Mouse (Mus musculus): ENCODE measurements around the gene Apba3.
A peak's percentile ranks its signal among the peaks of the same experiment; 100 is the strongest.

Gene Apba3

GRCm38 (mm10) chr10:81290698-81291460 is 24.1 kb downstream of the Apba3 start:
- peak; percentile 59 for DNase-seq (ENCODE audit: low read depth, low spot score)

DNA sequence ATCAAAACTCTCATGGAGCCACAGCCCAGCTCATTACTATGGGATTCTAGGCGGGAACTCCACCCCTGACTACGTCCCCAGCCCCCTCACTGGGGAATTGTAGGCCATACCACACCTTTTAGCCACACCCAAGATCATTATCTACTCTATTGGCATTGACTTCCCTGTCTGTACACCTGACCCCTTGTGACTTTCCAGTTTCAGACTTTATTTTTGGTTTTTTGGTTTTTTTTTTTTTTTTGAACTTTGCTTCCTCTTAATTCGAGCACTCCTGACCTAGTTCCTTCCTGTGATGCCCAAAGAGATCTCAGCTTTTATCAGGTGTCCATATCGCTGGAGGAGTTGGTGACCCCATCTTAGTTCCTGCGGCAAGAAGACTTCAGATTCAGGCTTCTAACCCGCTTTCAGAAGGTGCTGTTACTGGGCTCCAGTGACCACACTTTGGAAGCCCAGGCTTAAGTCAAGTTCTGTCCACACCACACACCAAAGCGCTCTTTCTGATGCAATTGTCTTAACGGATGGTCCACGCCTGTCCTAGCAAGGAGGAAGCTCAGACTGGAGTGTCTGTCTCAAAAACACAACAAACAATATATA is 24.8 kb downstream of the Apba3 start, which contains the start of gene Tjp3:
Tjp3 (minus strand) TSS at position 71 of the 594 bp plus-strand sequence.
- DNase-seq (ENCODE audit: low read depth, low spot score) = peak; percentile 68

DNA sequence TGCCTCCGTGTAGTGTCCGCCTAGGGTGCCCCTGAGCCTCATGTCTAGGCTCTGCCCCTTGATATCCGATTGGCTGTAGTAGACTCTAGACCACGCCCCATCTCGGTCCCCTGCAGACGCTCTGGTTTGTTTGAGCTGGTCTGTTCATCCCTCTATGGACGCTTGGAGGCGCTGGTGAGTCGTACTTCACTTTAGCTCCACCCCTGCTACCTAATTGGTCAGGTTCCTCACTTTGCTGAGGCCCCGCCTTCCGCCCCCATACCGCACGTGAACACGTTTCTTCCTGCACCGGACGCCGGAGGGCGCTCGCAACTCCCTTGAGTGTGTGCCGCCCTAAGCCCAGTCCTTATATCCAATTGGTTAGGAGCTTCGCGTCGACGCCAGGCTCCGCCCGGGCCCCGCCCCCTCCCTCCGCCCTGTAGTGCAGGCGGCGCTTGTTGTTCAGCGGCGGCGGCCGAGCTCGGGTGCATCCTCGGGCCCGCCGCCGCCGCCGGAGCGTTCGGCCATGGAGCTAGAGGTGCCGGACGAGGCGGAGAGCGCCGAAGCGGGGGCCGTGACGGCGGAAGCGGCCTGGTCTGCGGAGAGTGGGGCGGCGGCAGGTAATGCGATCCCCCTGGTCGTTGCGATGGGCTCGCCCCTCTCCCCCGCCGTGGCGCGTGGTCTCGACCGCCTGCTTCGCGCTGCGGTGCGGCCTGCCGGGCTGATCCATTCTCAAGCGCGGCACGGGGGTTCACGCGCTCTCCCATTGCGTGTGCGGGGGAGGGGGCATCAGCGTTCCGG is 26.0 kb downstream of the Apba3 start, which contains the start of gene Pip5k1c:
Pip5k1c (plus strand) TSS at position 410 of the 780 bp plus-strand sequence.
- DNase-seq (ENCODE audit: low read depth, low spot score) = peak; percentile 100

DNA sequence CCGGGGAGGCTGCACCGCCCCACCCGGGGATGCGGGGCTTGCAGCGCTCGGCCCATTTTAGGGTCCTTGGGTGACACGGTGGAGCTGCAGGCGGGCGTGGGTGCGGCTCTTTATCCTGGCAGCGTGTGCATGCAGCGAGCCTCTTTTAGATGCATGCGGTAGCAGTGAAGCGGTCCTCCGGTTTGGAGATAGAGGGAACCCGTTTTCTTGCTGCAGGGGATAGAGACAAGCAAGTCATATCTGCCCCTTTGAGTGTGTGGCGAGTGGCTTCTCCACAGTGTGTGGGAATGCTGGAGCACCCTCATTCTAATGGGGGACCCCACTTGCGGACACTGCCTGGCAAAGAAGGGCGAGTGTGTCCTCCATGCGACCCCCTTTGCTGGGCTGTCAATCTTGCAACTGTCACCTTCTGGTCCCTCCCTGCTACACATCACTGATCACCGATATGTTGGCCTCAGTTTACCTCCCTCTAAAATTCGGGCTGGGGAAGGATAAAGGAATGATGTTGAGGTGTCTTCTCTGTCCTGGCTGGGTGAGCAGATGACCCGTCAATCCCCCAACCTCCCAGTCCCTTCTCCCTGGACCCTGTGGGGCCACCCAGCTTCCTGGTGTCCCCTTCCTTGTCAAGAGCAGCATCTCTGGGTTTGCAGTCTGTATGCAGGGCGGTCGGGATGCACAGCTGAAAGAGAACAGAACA is 26.7 kb downstream of the Apba3 start:
- DNase-seq (ENCODE audit: low read depth, low spot score) = no peak

- DNase-seq (ENCODE audit: low read depth, low spot score) = no peak
Observed at GRCm38 (mm10) chr10:81294442-81294841, 27.7 kb downstream of the Apba3 start.

DNA sequence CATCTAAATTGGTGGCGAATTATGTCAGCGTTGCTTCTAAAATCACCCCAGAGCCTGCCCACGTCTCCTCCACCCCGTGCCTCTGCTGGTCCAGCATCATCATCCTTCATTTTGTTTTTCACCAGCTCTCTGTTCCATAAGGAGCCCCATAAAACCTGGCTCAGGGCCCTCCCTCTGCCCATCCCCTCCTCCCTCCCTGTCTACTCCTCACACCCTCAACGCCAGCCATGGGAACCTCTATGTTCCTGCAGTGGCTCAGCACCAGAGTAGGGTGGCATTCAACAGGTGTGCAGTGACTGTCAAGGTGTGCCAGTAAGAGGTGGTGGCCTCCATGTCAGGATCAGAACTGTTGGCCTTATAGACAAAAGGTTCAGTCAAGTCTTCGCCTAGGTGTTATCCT is 28.4 kb downstream of the Apba3 start:
- no peak for DNase-seq (ENCODE audit: low read depth, low spot score)

- no peak for DNase-seq (ENCODE audit: low read depth, low spot score)
Observed at GRCm38 (mm10) chr10:81297246-81297645, 30.5 kb downstream of the Apba3 start.

DNA sequence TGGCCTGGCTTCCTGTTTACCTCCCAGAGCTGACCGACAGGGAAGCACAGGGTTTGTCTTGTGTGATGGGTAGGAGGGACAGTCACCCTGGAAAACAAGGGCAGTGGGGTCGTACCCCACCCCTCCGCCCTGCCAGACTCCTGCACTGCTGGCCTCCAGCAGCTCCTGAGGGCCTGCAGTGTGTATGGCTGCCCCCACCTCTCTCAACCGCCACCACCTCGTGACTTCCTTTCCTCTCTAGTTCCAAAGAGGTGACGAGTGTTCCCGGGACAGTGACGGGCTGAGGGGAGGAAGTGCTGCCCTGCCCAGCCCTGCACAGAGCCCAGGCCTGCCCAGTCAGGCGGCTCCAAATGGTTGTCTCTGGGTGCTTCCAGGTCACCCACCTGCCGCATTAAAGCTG is 31.1 kb downstream of the Apba3 start:
- DNase-seq (ENCODE audit: low read depth, low spot score) = peak; percentile 72

GRCm38 (mm10) chr10:81298369-81299100 is 31.8 kb downstream of the Apba3 start:
- peak; percentile 60 for DNase-seq (ENCODE audit: low read depth, low spot score)

GRCm38 (mm10) chr10:81299585-81300351 is 33.0 kb downstream of the Apba3 start:
- DNase-seq (ENCODE audit: low read depth, low spot score) = no peak

GRCm38 (mm10) chr10:81300352-81300907 is 33.7 kb downstream of the Apba3 start:
- DNase-seq (ENCODE audit: low read depth, low spot score) = no peak

DNA sequence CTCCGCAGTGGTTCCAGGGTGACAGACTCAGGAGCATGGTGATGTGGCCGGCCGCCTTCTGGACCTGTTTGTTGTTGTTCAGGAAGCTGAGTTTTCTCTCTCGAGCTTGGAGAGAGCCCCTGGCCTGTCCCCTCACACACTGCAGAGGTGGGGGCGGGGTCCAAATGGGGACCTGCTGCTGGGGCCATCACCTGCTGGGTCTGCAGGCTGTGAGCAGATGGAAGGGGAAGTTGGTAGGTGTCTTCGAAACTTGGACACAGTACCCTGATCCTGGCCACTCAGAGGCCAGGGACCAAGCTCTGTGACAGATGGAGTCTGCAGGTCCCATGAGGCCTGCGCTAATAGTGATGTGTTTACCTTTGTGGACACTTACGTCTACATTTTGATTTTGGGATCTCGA is 34.6 kb downstream of the Apba3 start:
- no peak for DNase-seq (ENCODE audit: low read depth, low spot score)

DNA sequence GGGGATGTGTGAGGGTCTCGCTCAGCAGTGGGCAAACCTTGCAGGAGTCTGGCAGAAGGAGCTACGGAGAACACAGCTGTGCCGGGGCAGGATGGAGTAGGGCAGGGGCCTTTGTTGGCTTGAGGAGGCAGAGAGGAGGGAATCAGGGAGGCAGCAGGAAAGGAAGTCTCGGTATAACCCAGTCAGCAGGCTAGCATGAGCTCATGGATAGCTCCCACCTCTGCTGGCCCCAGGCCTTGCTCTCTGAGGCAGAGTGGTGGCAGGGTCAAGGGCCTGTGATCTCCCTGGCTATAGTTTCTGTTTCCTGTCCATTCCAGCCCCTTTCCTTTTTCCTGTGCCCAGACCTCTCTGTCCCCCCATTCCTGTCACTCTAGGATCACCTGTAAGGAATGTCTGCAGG is 35.5 kb downstream of the Apba3 start:
- DNase-seq (ENCODE audit: low read depth, low spot score) = no peak

DNA sequence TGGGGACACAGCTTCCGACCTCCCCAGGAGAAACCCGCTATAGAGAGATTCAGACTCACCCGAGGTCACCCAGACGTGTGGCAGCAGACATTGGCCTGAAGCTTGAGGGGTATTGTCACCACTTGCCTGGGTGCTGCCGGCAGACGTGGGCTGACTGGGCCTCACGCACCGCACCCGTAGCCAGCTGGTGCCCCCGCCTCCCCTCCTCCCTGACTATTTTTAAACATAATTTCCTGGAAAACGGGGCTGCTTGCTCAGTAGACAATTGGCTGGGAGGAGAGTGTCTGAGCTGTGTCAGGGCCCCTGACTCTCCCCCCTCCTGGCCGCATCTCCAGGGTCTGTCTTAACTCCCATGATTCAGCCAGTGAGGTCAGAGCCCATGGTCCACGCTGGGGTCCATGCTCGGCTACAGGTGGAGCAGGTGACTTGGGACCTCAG is 36.0 kb downstream of the Apba3 start:
- DNase-seq (ENCODE audit: low read depth, low spot score) = no peak

- no peak for DNase-seq (ENCODE audit: low read depth, low spot score)
Observed at GRCm38 (mm10) chr10:81303258-81303657, 36.5 kb downstream of the Apba3 start.

- peak; percentile 55 for DNase-seq (ENCODE audit: low read depth, low spot score)
Observed at GRCm38 (mm10) chr10:81303761-81304160, 37.0 kb downstream of the Apba3 start.

DNA sequence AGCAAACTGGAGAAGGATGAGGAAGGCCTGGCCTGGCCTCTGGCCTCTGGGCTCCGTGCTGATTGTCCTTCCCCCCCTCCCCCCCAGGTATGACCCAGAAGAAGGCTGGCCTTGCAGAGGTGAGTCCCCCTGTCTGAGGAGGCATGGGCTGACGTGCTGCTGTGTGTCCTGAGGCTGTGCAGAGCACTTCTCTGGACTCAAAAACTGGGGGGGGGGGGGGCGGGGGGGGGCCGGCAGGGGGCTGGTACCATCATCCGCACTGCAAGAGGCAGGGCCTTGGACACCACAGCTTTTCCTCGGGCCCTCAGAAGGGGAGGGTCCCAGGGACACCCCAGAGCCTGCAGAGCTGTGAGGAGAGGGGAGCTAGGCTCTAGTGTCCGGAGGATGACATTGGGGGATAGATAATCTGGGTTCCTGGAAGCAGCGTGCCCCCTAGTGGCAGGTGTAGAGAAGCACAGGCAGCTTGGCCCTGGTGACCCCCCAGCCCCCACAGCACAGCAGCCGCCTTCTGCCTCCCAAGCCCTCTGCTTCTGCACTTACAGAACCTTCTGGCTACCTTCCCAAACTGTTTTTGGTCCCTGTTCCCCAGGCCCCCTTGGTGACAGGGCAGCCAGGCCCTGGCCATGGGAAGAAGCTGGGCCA is 38.0 kb downstream of the Apba3 start:
- DNase-seq (ENCODE audit: low read depth, low spot score) = peak; percentile 69

- DNase-seq (ENCODE audit: low read depth, low spot score) = no peak
Observed at GRCm38 (mm10) chr10:81305663-81306062, 38.9 kb downstream of the Apba3 start.

DNA sequence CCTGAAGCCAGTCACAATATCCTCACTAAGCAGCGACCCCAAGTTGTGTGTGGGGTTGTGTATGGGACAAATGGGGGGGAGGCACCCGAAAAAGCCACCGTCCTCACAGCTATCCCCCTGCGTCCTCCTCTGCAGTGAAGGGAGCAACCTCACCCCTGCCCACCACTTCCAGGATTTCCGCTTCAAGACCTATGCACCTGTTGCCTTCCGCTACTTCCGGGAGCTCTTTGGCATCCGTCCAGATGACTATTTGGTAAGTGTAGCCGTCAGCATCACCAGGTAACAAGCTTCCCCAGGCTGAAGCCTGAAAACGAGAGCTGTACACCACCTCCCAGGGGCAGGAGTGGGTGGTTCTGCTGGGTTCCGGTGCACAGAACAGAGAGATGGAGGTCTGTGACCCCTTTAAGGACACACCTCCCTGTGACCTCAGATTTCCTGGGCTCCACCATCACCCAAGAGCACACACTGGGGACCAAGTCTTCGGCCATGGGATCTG is 39.5 kb downstream of the Apba3 start:
- no peak for DNase-seq (ENCODE audit: low read depth, low spot score)

All from CD4-positive helper T cell, adult 2 months (primary cell).